Mouse (Mus musculus): ENCODE measurements around the gene Spata25.

- TF ChIP-seq CTCF (IDR thresholded peaks at IDR 0.05; ENCODE audit: low read depth) (no peak), EP300 (optimal IDR thresholded peaks at IDR 0.05) (no peak)
Observed at GRCm38 (mm10) chr2:164795868-164796267, 32.5 kb downstream of the Spata25 start.
